Mouse (Mus musculus): ENCODE results near the gene Cers4.

- no peak for TF ChIP-seq CTCF (IDR thresholded peaks at IDR 0.05; ENCODE audit: low read depth, low read length)
- TF ChIP-seq POLR2A (IDR thresholded peaks at IDR 0.05; ENCODE audit: insufficient read depth, low read length), result no peak
- TF ChIP-seq EP300 (IDR thresholded peaks at IDR 0.05; ENCODE audit: insufficient read depth, low read depth, low read length), result no peak
Measured at GRCm38 (mm10) chr8:4512116-4512495, 19.3 kb downstream of the Cers4 start.
